Mouse (Mus musculus) forebrain, embryonic 10.5 days (tissue): ENCODE results near the gene Acp7. TPM values are rescaled to one million over a fixed set of nuclear protein-coding genes. Genes with fewer than 3 reads are reported as not detected.
"Not testable (repeated sequence)": the region's sequence is repeated elsewhere in the genome, so short reads cannot be mapped to it uniquely, and the experiment has no call there.

Source experiments
- DNase-seq: peaks from one replicate; pipeline ENCODE4 v3.0.0-alpha.2; 2017; ENCODE audit warnings: low spot score; ENCODE audit errors: extremely low spot score
- H3K27ac ChIP-seq: fragments of 300-500 bp; sonication (generic); 2 replicates; pipeline ENCODE4 v1.5.1; 2016; ENCODE audit warnings: mild to moderate bottlenecking
- H3K27me3 ChIP-seq: fragments of 300-500 bp; sonication (generic); 2 replicates; pipeline ENCODE4 v1.6.1; 2016; ENCODE audit warnings: mild to moderate bottlenecking; ENCODE audit not compliant: poor library complexity, severe bottlenecking
- H3K36me3 ChIP-seq: fragments of 300-500 bp; sonication (generic); replicated peaks from 2 replicates; pipeline ENCODE4 v1.6.1; 2016; ENCODE audit warnings: mild to moderate bottlenecking, moderate library complexity
- H3K4me1 ChIP-seq: fragments of 300-500 bp; sonication (generic); 2 replicates; pipeline ENCODE4 v1.6.1; 2016
- H3K4me3 ChIP-seq: fragments of 300-500 bp; sonication (generic); 2 replicates; pipeline ENCODE4 v1.5.1; 2016; ENCODE audit warnings: mild to moderate bottlenecking, moderate library complexity
- H3K9me3 ChIP-seq: fragments of 300-500 bp; sonication (generic); 2 replicates; pipeline ENCODE4 v1.6.1; 2016; ENCODE audit warnings: mild to moderate bottlenecking, moderate library complexity
- WGBS: fragments of 180-500 bp; shearing (Covaris S2); methylation state at CpG from one replicate; pipeline ENCODE4 v1.1.7; 2016; 5-methylcytosine and 5-hydroxymethylcytosine counted together
- polyA plus RNA-seq: library from polyadenylated mRNA; unstranded; fragments of >200 nt; fragmentation: Nextera tagmentation; extraction: Ambion mirVana; gene quantifications from 2 replicates; pipeline ENCODE4 v1.2.1, GENCODE M21; 2016

Gene Acp7
- polyA plus RNA-seq, 1 experiment from 2014 or later: not detected

DNA sequence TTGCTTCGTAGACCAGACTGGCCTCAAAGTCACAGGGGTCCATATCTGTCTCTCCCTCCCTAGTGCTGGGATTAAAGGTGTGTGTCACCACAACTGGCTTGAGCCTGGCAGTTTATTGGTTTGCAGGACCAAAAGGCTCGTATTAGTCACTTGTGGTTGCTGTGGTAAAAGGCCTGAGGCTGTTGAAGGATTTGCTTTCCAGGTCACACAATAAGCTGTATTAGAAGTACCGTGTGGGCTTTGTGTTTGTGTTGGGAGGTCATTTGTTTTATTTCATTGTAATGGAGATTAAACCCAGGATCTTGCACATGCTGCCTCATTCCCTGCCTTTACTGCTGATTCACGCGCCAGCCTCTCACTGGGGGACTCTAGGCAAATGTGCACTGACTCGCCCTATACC is 14.2 kb upstream of the Acp7 start:
- peaks cover 11% of the 10 kb centered on the region for H3K4me1 ChIP-seq
- no peak for DNase-seq
- H3K9me3 ChIP-seq: no peaks in the 10 kb centered on the region
- H3K27me3 ChIP-seq: no peaks in the 10 kb centered on the region
- H3K27ac ChIP-seq: no peak overlapping the region
- no peak overlapping the region for H3K4me3 ChIP-seq
- no peaks in the 10 kb centered on the region for H3K36me3 ChIP-seq
- WGBS: 51% methylated on average over 6 of the region's 6 CpGs

- Histone ChIP-seq H3K4me1 (peaks cover 17% of the 10 kb centered on the region), H3K9me3 (no peaks in the 10 kb centered on the region; the same call in 1 of the 2 replicates), H3K4me3 (no peak overlapping the region), H3K27ac (no peak overlapping the region), H3K27me3 (no peaks in the 10 kb centered on the region), H3K36me3 (no peaks in the 10 kb centered on the region)
- WGBS: 79% methylated on average over 8 of the region's 8 CpGs
- DNase-seq: no peak
Observed at GRCm38 (mm10) chr7:28641546-28641945, 10.4 kb upstream of the Acp7 start.

DNA sequence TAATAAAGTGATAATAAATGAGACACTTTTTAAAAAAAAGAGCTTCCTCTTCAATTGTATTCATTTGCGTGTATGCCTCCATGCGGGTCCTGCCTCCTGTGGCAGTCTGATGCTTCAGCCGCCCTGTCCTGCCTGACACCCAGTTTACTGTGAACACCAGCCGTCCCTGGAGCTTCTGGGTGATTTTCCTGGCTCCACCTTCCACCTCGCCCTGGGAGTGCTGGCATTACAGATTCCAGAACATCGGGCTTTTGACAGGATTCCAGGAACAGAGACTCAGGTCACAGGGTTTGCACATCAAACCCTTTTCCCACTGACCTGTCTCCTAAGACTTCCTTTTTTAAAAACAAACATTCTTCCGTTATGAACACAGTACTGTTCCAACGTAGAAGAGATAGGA is 6.4 kb upstream of the Acp7 start:
- DNase-seq: no peak
- 0 out of 2 replicates have a peak, but pooled peaks cover 5% of the 10 kb centered on the region for H3K4me1 ChIP-seq
- WGBS: 33% methylated on average over 8 of the region's 8 CpGs
- H3K36me3 ChIP-seq: no peaks in the 10 kb centered on the region
- peaks cover 5% of the 10 kb centered on the region; the same call in 1 of the 2 replicates for H3K27me3 ChIP-seq
- no peaks in the 10 kb centered on the region; the same call in 1 of the 2 replicates for H3K9me3 ChIP-seq
- no peak overlapping the region for H3K4me3 ChIP-seq
- H3K27ac ChIP-seq: no peak overlapping the region

DNA sequence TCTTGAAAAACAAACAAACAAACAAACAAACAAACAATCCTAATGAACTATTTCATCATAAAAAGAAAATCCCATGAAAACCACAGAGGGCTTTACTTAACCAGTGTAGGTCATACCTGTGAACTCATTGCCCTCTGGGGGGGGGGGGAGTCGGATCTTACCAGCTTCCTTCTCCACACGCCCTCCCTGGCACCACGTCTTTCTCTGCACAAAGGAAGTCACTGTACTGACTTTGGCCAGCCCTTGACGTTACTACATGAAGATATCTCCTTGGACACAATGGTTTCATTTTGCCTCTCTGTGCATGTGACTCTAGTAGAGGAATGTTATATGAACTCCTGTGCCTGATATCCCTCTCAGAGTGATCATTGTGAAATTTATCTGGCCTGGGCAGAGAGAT is 3.0 kb upstream of the Acp7 start:
- DNase-seq: no peak
- peaks cover 19% of the 10 kb centered on the region for H3K4me1 ChIP-seq

DNA sequence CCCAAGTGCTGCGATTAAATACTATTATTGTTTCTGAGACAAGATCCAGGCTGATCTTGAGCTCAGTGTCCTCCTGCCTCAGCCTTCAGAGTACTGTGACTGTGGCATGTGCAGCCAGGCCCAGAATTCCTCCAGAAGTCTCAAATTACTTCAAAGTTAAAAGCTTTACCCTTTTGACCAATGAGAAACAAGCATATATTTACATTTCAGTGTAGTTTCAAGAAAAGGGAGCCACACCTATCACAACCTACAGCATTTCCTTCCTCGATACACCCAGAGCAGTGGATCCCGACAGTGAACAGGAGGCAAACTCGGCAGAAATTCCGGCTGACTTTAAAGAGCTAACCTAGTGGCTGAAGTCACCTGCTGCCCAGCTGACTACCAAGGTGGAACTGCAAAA is 6.3 kb downstream of the Acp7 start:
- no peak for DNase-seq
- Histone ChIP-seq H3K9me3 (no peaks in the 10 kb centered on the region), H3K4me1 (peaks cover 1% of the 10 kb centered on the region), H3K36me3 (no peaks in the 10 kb centered on the region), H3K27me3 (peaks cover 20% of the 10 kb centered on the region), H3K4me3 (no peak overlapping the region), H3K27ac (no peak overlapping the region)
- WGBS: 89% methylated on average over 5 of the region's 5 CpGs

More for the DNA sequence above, 3.0 kb upstream of the Acp7 start:
- Histone ChIP-seq H3K27ac (no peak overlapping the region), H3K9me3 (no peaks in the 10 kb centered on the region; the same call in 1 of the 2 replicates), H3K36me3 (no peaks in the 10 kb centered on the region), H3K4me3 (no peak overlapping the region), H3K27me3 (peaks cover 37% of the 10 kb centered on the region)
- WGBS: 75% methylated on average over 4 of the region's 4 CpGs

GRCm38 (mm10) chr7:28619098-28619715 is 11.9 kb downstream of the Acp7 start:
- no peaks in the 10 kb centered on the region for H3K36me3 ChIP-seq
- no peak for DNase-seq
- H3K4me1 ChIP-seq: peaks cover 4% of the 10 kb centered on the region; the same call in 1 of the 2 replicates
- no peaks in the 10 kb centered on the region for H3K27me3 ChIP-seq
- H3K9me3 ChIP-seq: no peaks in the 10 kb centered on the region
- no peak overlapping the region for H3K4me3 ChIP-seq
- 76% methylated on average over 9 of the region's 9 CpGs for WGBS
- no peak overlapping the region for H3K27ac ChIP-seq

- peaks cover 4% of the 10 kb centered on the region; the same call in 1 of the 2 replicates for H3K4me1 ChIP-seq
- no peak overlapping the region for H3K27ac ChIP-seq
- WGBS: 94% methylated on average over 8 of the region's 8 CpGs
- no peaks in the 10 kb centered on the region for H3K9me3 ChIP-seq
- no peaks in the 10 kb centered on the region for H3K27me3 ChIP-seq
- H3K4me3 ChIP-seq: no peak overlapping the region
- DNase-seq: no peak
- H3K36me3 ChIP-seq: no peaks in the 10 kb centered on the region
Observed at GRCm38 (mm10) chr7:28605951-28606350, 25.2 kb downstream of the Acp7 start.

GRCm38 (mm10) chr7:28603788-28604187 is 27.3 kb downstream of the Acp7 start:
- H3K27ac ChIP-seq, DNase-seq: not testable (repeated sequence)
- 87% methylated on average over 2 of the region's 2 CpGs for WGBS

DNA sequence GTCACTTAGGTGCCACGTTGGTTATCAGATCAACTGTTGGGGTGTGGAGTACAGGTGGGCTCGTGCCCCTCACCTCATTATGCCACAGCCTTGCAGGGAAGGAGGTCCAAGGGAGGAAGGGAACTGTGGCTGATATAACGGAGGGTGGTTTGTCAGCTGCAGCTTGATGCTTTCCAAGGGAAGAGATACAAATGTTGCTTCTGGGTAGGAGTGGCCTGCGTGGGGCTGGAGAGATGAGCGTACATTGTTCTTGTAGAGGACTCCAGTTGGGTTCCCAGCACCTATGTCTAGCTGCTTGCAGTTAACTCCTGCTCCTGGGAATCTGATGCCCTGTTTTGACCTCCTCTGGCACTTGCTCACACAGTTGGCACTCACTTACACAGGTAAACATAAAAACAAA is 28.0 kb downstream of the Acp7 start:
- Histone ChIP-seq H3K4me3 (no peak overlapping the region), H3K4me1 (peaks cover 19% of the 10 kb centered on the region), H3K27ac (no peak overlapping the region), H3K27me3 (no peaks in the 10 kb centered on the region), H3K9me3 (no peaks in the 10 kb centered on the region), H3K36me3 (no peaks in the 10 kb centered on the region)
- whole genome bisulfite sequencing: 77% methylated on average over 5 of the region's 5 CpGs
- DNase-seq: no peak

More at GRCm38 (mm10) chr7:28603788-28604187, 27.3 kb downstream of the Acp7 start:
- peaks cover 14% of the 10 kb centered on the region; the same call in 1 of the 2 replicates for H3K4me1 ChIP-seq
- H3K27me3 ChIP-seq, H3K36me3 ChIP-seq, H3K4me3 ChIP-seq, H3K9me3 ChIP-seq: not testable (repeated sequence)

- peak; percentile 50 for DNase-seq
- Histone ChIP-seq H3K27ac (no peak overlapping the region), H3K36me3 (no peaks in the 10 kb centered on the region), H3K9me3 (no peaks in the 10 kb centered on the region), H3K4me1 (peaks cover 28% of the 10 kb centered on the region), H3K4me3 (no peak overlapping the region), H3K27me3 (no peaks in the 10 kb centered on the region)
- WGBS: 31% methylated on average over 7 of the region's 7 CpGs
Observed at GRCm38 (mm10) chr7:28601668-28602067, 29.5 kb downstream of the Acp7 start.

DNA sequence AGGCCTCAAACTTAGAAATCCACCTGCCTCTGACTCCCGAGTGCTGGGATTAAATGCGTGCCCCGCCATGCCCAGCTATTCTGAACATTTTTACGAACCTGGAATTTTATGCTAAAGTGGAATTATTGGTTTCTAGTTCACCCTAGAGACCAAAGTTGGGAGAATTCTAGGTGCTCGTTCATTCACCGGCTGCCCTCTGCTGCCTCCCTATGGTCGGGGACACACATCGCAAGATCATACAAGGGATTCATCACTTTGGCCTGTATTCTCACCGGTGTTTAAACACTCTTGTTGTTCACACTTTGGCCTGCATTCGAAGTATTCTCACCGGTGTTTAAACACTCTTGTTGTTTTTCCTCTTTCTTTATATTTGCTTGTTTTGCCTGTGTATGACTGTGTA is 30.1 kb downstream of the Acp7 start:
- Histone ChIP-seq H3K4me1 (peaks cover 34% of the 10 kb centered on the region), H3K27ac (no peak overlapping the region), H3K9me3 (no peaks in the 10 kb centered on the region), H3K4me3 (no peak overlapping the region), H3K36me3 (no peaks in the 10 kb centered on the region), H3K27me3 (no peaks in the 10 kb centered on the region)
- WGBS: 19% methylated on average over 11 of the region's 11 CpGs
- peak; percentile 52 for DNase-seq

- Histone ChIP-seq H3K4me1 (peaks cover 55% of the 10 kb centered on the region), H3K4me3 (no peak overlapping the region), H3K9me3 (no peaks in the 10 kb centered on the region), H3K27me3 (no peaks in the 10 kb centered on the region), H3K36me3 (peaks cover 9% of the 10 kb centered on the region), H3K27ac (peak overlapping the region; percentile 96)
- WGBS: 69% methylated on average over 2 of the region's 2 CpGs
- DNase-seq: no peak
Observed at GRCm38 (mm10) chr7:28598951-28599350, 32.2 kb downstream of the Acp7 start.

DNA sequence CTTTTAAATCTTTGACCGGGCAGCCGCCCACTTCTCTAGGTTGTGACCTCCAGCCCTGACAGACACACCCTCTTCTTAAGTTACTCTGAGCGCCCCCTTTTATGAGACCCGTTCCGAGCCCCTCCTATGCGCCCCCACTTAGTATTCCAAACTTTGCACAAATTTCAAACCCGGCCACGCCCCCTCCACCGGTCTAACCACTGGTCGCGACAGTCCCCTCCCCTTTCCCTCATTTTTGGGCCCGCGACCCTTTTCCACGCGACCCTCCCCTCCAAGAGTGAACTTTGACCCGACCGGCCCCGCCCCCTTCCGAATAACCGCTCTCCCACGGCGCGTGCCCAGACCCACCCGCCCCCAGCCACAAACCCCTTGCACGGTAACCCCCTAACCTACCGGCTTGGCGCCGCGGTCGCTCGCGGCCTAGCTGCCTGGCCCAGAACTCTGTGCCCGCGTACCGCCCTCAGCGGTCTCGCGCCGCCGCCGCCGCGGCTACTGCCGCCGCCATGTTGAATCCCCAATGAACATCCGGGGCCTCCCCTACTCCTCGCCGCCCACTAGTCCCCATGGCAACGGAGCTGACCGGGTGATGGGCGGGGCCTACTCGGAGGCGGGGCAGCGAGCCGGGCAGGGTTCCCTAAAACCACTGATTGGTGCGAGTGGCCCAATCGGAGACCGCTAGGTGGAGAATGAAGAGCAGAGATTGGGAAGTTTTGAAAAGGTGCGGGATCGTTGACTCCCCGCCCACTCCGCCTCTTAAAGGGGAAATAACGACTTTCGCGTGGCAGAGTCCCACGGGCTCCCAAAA is 33.3 kb downstream of the Acp7 start, which contains the start of the genes Samd4b and Pak4:
Samd4b (minus strand) TSS at position 503 of the 805 bp plus-strand sequence.
Pak4 (minus strand) TSS at position 544 of the 805 bp plus-strand sequence.
- Histone ChIP-seq H3K36me3 (peaks cover 9% of the 10 kb centered on the region), H3K4me1 (peaks cover 66% of the 10 kb centered on the region), H3K4me3 (peak within 1 kb of the TSS; percentile 83), H3K9me3 (no peaks in the 10 kb centered on the region), H3K27ac (peak within 1 kb of the TSS; percentile 96), H3K27me3 (no peaks in the 10 kb centered on the region)
- peak; percentile 99 for DNase-seq
- under 1% methylated on average over 66 of the region's 66 CpGs for WGBS
